Mouse (Mus musculus): Measurements from ENCODE around the gene Pknox2.

Gene Pknox2

DNA sequence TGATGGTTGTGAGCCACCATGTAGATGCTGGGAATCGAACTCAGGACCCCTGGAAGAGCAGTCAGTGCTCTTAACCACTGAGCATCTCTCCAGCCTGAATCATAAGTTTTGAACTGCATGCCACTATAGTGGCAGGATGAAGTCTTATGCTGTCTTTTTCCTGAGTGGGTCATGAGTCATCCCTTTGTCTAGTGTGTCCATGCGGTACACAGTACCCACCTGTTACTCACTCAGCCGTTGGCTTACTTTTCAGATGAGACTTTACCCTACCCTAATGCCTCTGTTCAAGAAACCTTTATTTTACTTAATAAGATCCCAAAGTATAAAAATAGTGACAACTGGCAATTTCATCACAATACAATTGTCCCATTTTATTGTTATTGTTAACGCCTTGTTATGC, 95.5 kb downstream of the Pknox2 start:
- no peak for DNase-seq (ENCODE audit: low spot score in 2 of 2)

DNA sequence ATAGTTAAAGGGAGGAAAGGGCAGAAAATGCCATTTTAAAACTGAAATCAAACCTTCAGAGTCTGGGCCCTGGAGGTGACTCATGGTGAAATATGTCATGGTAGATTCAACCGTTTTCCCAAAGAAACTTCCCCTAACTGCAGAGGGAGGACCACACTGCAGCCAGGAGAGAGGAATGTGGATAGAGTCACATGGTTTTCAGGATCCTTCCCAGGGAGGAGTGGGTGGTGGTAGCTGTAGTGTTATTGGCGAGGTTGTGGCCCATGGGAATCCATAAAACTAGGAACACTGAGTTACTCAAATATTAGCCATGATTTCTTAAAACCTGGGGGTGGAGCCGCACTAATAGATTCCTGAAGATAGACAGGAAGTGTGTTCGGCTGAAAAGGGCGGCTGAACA, 99.7 kb downstream of the Pknox2 start:
- DNase-seq (ENCODE audit: low spot score in 2 of 2) = no peak

DNA sequence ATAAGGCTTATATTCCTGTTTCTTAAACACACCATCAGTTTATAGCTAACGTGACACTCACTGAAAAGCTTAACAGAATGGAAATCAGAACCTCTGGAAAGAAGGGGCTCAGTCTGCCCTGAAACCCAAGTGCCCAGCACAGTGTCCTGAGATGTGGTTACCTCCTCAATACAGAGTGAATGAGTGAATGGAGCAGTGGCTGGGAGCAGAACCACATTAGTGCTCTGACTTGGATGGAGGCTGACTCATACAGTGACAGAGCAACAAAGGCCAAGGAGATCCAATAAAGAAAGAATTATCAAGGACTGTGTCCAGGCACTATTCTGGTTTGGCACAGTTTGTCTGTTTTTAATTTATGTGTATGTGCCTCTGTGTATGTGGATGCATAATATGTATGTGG, 101.3 kb downstream of the Pknox2 start:
- no peak for DNase-seq (ENCODE audit: low spot score in 2 of 2)

DNA sequence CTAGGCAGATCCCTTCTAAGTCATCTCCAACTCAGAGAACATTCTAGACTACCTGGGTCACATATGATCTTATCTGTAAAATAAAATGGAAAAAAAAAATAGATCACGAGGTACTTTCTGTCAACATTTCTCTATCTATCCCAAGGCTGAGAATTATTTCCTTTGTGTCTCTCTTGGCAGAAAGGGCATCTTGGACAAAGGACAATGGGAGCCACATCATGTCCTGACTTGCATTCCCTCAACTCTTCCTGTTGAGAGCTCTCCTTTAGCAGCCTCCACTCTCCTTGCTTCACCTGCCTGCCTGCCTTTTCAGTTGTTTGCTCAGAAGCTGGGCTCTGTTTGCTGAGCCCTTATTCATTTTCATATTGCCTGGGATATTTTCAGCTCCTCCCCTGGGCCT, 103.0 kb downstream of the Pknox2 start:
- no peak for DNase-seq (ENCODE audit: low spot score in 2 of 2)

DNA sequence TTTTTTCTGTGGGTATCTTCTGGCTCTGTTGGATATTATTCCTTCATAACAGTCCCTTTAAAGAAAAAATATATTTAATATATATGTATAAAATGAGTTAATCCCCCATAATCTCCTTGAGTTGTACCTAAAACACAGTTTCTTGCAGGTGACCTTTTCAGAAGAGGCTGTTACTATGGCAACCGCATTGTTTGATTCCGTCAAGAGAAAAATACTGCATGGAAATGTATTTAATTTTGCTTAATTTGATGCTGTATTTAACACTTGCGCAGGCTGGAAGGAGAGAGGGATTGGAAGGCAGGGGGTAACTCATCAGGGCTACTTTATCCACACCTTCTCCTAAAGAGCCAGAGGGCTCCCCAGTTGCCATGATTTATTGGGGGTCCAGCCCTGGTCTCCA, 108.3 kb downstream of the Pknox2 start:
- no peak for DNase-seq (ENCODE audit: low spot score in 2 of 2)

DNA sequence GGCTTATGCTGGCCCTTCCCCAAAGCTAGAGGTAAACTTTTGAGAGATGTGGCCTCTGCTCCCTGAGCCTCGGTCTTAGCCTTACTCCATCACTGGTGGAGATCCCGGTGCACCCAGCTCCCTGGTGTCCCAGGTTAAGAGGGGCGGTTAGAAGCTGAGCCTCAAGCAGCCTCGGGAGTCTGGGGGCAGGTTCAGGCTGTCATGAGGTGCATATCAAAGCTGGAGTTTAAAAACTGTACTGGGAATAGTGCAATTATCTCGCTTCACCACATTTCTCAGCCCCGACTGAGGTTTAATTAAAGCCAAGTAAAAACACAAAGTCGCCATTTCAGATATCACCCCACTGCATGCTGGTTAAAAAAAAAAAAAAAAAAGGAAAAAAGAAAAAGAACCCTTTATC, 108.8 kb downstream of the Pknox2 start:
- DNase-seq (ENCODE audit: low spot score in 2 of 2) = no peak

DNA sequence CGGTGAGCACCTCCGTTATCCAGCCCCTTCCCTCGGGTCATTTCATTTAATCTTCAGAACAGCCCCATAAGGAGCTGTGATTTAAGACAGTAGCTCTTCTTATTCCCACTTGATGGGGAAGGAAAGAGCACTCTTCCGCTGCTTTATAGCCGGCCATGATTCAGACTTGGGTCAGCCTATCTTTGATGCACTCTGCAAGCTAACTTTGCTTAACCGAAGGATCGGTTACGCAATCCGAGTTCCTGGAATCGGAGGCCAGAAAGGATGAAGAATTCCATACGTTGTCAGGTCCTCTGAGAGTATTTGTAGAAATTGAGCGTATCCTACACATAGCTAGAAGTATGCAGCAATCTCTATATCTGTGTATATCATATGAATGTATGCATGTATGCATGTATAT, 109.8 kb downstream of the Pknox2 start:
- no peak for DNase-seq (ENCODE audit: low spot score in 2 of 2)

DNA sequence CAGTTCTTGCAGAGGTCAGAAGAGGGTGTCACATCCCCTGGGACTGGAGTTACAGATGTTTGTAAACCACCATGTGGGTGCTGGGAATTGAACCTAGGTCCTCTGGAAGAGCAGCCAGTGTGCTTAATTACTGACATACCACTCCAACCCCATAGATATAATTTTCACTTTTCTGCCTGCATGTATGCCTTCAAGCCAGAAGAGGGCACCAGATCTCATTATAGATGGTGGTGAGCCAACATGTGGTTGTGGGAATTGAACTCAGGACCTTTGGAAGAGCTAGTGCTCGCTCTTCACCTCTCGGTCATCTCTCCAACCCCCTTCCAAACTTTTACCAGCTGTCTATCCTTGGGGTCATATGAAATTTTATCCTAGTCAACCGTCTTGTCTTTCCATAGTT, 112.0 kb downstream of the Pknox2 start:
- no peak for DNase-seq (ENCODE audit: low spot score in 2 of 2)

DNA sequence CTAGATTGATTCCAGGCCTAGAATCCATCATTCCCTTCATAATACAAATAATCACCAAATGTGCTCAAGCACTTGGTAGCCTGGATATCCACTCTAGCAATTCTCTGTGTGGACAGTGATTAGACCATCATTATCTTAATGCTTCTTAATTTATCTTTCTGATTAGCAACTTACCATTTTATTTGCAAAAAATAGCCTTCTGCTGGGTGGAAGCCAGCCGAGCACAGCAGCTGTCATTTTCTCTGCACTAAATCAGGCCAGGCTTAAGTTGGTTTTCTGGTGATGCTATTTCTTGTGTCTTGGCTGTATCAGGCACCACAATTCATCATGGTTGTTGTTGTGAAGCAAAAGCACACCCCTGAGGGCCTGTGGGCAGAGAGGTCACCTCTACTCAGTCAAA, 112.9 kb downstream of the Pknox2 start:
- no peak for DNase-seq (ENCODE audit: low spot score in 2 of 2)

DNA sequence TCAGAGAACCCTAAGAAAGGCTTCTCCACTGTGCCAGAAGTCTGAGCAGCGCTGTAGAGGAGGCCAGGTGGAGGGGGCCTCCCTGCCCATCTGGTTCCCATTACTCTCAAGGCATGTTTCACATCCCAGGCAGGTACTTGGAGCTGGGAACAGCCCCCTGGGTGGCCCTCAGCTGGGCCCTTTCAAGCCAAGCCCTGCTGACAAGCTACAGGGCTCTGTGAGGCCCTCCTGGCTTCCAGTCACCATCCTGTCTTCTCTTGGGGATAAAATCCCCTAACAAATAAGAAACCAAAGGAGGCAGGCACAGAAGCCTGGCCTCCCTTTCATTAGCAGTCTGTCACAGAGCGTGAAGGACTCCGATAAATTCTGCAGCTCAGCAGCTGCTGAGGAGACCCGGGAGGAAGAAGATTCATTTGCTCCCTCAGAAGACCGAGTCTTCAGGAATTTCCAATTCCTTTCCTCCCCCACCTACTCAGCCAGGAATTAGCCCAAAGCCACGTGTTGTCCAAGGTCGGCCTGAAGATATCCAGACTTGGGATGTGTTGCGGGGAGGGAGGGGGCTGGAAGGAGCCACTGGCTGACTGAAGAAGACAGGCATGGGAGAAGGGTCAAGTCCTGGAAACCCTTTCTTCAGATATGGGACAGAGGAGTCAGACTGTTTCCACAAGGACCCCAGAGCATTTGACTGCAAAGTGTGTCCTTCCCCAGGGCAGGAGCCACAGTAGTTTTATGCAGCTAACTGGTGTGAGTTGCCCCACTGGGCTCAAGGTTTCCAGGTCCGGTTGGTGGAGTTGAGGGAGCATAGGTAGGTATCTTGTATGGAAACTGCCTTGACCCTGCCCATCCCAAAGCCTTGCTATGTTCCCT, 116.6 kb downstream of the Pknox2 start:
- no peak for DNase-seq (ENCODE audit: low spot score in 2 of 2)

DNA sequence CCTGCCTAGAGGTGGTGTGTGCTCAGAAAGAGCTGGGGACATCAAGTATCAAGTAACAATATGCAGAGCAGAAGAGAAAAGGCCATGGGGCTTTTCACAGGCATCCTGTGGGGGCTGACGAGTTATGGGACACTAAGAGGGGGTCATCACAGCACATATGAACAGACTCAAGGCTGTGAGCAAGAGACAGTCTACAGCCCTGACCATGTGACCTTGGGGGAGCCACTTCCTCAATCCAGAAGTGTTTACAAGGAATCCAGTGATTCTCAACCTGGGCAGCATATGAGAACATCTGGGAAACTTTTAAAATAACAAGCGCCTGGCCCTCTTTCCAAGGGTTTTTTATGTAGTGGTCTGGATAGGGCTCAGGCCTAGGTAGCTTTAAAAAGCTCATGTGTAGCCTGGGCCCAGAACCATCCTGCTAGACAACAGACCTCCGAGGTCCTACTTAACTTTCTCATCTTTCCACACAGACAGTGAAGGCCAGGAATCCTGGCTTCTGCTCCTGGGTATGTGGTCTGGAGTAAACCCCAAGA, 117.3 kb downstream of the Pknox2 start:
- DNase-seq (ENCODE audit: low spot score in 2 of 2) = no peak

DNA sequence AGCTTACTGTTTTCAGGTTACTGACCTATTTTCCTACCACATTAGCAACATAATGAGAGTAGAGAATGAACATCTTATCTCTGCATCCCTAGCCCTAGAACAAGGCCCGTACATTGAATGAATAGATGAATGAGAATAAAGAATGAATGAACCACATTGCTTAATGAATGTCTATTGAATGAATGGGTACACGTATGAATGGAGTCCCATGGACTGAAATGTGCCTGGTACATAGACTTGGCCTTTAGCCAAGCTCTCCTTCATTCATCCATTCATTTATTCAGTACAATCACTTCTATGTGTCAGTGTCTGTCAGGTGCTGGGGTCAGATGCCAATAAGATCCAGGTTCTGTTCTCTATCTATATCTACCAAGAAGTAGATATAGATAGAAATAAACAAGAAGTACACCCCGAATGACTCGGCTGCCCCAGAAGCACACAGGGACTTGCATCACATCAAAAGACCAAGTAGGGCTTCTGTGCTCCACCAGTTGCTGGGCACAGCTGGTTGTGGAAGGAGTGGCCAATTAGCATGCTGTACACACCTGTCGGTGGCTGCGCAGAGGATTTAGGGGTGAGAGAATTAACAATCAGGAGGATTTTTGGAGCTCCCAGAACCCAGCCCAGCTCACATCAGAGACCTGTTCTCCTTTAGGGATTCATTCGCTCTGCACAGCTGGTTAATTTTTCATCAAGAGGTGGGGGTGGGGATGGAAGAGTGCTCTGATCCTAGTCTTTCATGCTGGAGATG, 119.2 kb downstream of the Pknox2 start:
- DNase-seq (ENCODE audit: low spot score in 2 of 2) = no peak

DNA sequence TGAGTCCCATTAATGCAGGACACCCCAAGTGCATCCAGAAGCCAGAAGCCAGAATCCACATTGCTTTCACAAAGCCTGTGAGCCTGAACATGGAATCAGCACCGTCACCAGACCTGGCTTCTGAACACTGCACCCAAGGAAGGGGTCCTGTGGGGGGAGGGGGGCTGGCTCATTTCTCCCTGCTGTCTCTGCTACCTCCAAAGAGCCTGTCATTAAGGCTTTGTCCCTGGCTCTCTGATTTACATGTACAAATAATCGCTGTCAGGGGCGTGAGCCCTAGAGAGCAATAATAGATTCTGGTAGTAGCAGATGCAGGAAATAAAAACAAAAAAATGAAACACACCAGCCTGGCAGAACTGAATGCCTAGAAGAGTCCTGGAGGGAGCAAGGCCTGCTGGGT, 121.3 kb downstream of the Pknox2 start:
- DNase-seq (ENCODE audit: low spot score in 2 of 2) = no peak

DNA sequence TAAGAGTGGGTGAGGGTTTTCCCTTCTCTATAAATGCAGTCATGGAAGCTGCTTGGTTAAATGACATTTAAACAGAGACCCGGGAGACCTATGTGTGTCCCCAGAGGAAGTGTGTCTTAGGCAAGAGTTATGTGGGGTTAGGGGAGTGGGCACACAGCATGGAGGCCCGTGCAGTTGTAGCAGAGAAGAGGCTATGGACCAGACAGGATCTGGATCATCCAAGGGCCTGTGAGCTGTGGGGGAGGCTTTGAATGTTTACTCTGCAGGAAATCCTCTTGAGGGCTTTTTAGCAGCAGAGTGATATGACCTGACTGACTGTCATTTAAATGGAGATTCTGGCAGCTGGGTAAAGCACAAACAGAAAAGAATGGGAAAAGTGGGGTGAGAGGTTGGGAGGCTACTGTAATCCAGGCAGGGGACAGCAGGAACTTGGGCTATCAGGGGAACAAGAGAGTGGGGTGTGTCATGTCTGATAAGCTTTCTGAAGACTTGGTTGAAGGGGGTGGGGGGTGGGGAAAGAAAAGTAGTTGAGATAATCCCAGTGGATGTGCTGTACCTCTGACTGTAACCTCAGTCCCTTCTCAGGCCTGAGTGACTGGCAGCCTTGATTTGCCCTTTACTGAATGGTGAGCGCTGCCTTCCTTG, 125.5 kb downstream of the Pknox2 start:
- no peak for DNase-seq (ENCODE audit: low spot score in 2 of 2)

DNA sequence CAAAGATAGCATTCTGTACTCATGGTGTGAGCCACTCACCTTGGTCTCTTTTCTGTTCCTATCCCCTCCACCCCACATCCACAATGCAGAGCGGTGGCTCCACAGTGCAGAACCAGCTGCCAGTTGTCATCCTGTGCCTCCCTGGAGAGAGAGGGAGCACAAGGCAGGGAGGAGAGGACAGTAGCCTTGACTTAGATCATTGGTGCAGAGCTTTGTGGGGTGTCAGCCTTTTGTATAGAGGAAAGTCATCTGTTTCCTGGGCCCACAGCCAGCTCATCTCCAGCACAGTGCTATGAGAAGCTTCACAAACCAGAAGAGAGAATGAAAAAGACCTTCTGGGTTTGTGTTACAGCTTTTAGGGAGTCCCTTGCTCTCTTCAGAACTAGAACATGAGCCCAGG, 129.1 kb downstream of the Pknox2 start:
- no peak for DNase-seq (ENCODE audit: low spot score in 2 of 2)

DNA sequence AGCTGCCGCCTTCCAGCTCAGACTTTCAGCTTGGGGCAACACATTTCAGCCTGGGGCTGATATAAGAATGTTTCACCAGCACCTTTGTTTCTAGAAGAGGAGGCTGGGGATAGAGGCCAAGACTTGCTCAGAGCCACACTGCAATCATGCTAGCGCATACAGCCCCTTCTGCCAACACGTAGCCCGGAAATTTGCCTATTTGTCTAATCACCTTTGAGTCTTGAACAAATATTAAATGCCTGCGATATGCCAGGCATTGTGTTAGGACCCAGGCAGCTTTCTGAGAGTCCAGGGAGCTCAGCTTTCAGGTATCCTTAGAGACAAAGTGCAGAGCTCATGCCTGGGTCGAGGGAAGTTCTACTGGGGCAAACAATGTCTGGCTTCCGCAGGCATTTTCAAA, 130.0 kb downstream of the Pknox2 start:
- no peak for DNase-seq (ENCODE audit: low spot score in 2 of 2)

DNA sequence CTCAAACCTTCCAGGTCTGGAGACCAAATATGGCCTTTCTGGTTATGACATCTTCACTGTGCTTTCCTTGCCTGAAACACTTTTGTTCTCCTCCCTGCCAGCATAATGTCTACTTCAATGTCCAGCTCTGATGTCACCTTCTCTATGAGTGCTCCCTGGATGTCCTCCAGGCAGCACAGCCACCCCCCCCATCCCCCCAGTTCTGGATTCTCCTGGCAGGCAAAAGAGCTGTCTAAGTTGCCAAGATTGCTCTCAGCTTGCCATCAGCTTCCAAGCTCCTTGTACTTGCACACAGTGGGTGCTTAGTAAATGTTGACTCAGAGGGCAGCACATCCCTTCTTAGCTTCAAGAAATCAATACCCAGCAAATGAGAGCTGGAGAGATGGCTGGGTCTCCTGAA, 131.0 kb downstream of the Pknox2 start:
- no peak for DNase-seq (ENCODE audit: low spot score in 2 of 2)

DNA sequence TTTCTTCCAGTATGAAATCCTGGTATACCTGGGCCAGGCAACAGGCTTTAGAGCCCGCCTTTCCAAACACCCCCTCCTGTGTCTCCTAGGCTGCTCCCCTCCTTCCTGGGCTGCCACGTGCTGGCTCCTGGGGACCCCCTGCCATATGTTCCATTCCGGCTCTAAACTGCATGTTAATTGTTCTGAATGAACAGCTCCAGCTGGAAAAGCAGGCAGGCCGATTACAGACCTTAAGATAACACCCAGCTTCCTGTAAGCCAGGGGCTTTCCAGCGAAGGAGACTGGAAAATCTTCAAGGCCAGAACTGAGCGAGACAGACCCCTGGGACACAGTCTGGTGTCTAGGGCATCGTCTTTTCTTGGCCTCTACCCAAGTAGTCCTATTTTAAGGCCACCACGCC, 133.6 kb downstream of the Pknox2 start:
- DNase-seq (ENCODE audit: low spot score in 2 of 2) = no peak

DNA sequence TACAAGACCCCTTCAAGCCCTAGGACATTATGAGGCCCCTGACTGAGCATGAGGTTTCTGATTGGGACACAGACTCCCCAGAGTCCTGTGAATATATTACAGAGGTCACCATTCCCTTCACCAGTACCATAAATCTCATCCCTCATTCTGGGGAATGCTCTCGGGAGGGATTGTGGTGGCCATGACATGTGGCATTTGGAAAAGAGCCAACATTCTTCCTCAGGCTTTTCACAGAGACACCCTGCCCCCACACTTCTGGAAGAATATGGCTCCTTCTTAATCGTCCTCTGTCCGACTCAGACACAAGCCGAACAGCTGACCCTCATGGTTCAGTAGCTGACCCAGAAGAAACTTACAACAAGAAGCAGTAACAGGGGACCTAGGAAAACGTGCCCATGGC, 139.1 kb downstream of the Pknox2 start:
- no peak for DNase-seq (ENCODE audit: low spot score in 2 of 2)

DNA sequence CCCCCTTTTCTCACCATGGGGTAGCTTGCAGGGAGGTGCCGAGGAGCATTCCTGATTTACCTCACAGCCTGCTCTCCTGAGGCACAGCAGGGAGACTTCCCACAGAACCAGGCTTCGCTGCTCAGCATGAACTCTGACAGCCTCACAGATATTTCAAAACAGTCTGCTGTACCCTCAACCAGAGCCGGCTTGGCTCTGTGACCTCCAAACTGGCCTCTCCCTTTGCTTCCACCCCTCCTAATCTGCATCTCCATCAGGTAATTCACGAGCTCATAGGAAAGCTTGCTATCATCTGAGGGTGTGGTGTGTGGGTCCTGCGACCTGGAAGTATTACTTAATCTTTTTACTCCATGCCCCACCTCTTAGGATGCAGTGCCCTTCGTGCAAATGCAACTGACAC, 142.5 kb downstream of the Pknox2 start:
- no peak for DNase-seq (ENCODE audit: low spot score in 2 of 2)

DNA sequence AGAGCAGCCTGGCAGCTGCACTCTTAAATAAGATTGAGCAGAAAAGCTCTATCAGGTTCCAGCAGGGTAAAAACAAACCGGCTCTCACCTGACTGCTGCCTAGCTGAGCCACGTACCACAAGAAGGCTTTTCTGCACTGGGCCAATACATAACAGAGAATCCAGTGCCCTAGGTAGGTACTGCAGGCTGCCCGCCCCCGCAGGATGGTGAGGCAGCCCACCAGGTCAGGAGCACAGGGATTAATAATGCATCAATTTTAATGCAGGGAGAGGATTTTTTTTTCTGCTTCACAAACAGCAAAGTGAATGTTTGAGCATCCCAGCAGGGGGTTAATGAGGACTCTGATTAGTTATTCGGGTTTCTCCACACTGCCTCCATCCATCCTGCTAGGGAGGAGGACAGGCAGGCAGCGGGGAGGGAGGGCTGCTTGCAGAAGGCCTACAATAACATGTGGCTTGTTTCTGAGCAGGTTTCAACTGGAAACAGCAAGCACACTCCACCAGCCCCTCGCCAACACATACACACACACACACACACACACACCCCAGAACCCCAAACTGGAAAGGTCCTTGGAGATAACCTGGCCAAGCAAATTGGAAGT, 145.2 kb downstream of the Pknox2 start:
- no peak for DNase-seq (ENCODE audit: low spot score in 2 of 2)

DNA sequence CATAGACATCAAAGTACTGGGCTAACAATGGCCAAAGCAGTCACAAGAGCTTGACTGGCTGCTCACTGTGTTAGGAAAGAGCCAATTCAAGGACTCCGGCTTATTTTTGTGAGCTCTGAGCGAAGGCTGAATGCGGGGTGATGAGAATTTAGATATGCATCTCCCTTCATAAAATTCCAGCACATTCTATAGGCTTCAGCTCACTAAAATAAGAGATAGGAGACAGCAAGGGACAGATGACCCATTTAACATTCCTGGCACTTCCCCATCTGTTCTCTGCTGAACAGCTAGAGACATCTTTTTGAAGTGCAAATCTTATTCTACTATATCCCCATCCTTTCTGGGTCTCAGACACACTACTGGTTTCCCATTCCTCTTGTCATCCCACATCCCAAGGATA, 147.8 kb downstream of the Pknox2 start:
- DNase-seq (ENCODE audit: low spot score in 2 of 2) = no peak
